Mouse (Mus musculus) MEL (cell line): Measurements from ENCODE around the gene Sema3a.

Source experiments
- CTCF ChIP-seq, 3 experiments: IDR thresholded peaks in 2 of 3; conservative IDR thresholded peaks in 1 of 3; 2 replicates each; pipeline ENCODE4 v1.5.1; 2011 to 2012; ENCODE audit warnings: low read length in 3 of 3, low read depth in 2 of 3, mild to moderate bottlenecking in 2 of 3, improper control_type of control experiment in 1 of 3, inconsistent platforms in 1 of 3, mixed read lengths in 1 of 3, moderate library complexity in 1 of 3; ENCODE audit not compliant: control insufficient read depth in 1 of 3, insufficient read depth in 1 of 3, poor library complexity in 1 of 3, severe bottlenecking in 1 of 3
- EP300 ChIP-seq, 2 experiments: IDR thresholded peaks; 2 replicates each; pipeline ENCODE4 v1.6.1; 2011; ENCODE audit warnings: improper control_type of control experiment in 2 of 2, low read length in 2 of 2, low read depth in 1 of 2, mild to moderate bottlenecking in 1 of 2
- HCFC1 ChIP-seq: IDR thresholded peaks from 2 replicates; pipeline ENCODE4 v1.6.1; 2012; ENCODE audit warnings: low read depth, mild to moderate bottlenecking, inconsistent platforms, low read length, improper control_type of control experiment, moderate library complexity
- KAT2A ChIP-seq: conservative IDR thresholded peaks from 2 replicates; pipeline ENCODE4 v1.6.1; 2012; ENCODE audit warnings: low read depth, low read length, improper control_type of control experiment, inconsistent platforms
- POLR2A ChIP-seq, 2 experiments: IDR thresholded peaks; 2 replicates each; pipeline ENCODE4 v1.6.1; 2011 to 2012; ENCODE audit warnings: low read length in 2 of 2, mild to moderate bottlenecking in 2 of 2, control low read depth in 1 of 2, improper control_type of control experiment in 1 of 2, low read depth in 1 of 2, moderate library complexity in 1 of 2; ENCODE audit not compliant: control insufficient read depth in 1 of 2, insufficient read depth in 1 of 2, poor library complexity in 1 of 2

GRCm38 (mm10) chr5:13379223-13379622 is 254.0 kb downstream of the Sema3a start:
- TF ChIP-seq KAT2A (no peak), HCFC1 (no peak), EP300 (IDR thresholded peaks at IDR 0.05; ENCODE audit: low read depth in 1 of 2, low read length in 2 of 2) (no peak), POLR2A (IDR thresholded peaks at IDR 0.05; ENCODE audit: control insufficient read depth in 1 of 2, insufficient read depth in 1 of 2, low read depth in 1 of 2, low read length in 2 of 2, poor library complexity in 1 of 2) (no peak), CTCF (IDR thresholded peaks at IDR 0.05 in 2 of 3, conservative IDR thresholded peaks at IDR 0.05 in 1 of 3; ENCODE audit: control insufficient read depth in 1 of 3, insufficient read depth in 1 of 3, low read depth in 2 of 3, low read length in 3 of 3, poor library complexity in 1 of 3, severe bottlenecking in 1 of 3) (no peak)
